Mouse (Mus musculus): ENCODE data around the gene Cdk11b.

- TF ChIP-seq MXI1 (IDR thresholded peaks at IDR 0.05; ENCODE audit: low read depth, low read length) (no peak), HCFC1 (IDR thresholded peaks at IDR 0.05; ENCODE audit: low read depth, low read length) (no peak), CTCF (IDR thresholded peaks at IDR 0.05 in 2 of 3, conservative IDR thresholded peaks at IDR 0.05 in 1 of 3; ENCODE audit: control insufficient read depth in 1 of 3, insufficient read depth in 1 of 3, low read depth in 2 of 3, low read length in 3 of 3, poor library complexity in 1 of 3, severe bottlenecking in 1 of 3) (no peak)
Observed at GRCm38 (mm10) chr4:155654183-155654455, 29.5 kb downstream of the Cdk11b start.
